Mouse (Mus musculus): ENCODE data around the gene Tulp2. TPM values are rescaled to one million over a fixed set of nuclear protein-coding genes. Genes with fewer than 3 reads are reported as not detected.
A peak's percentile ranks its signal among the peaks of the same experiment; 100 is the strongest.
"Not testable (repeated sequence)": the region's sequence is repeated elsewhere in the genome, so short reads cannot be mapped to it uniquely, and the experiment has no call there.

The Tulp2 gene
- polyA plus RNA-seq, 1 experiment = 0.20 TPM

DNA sequence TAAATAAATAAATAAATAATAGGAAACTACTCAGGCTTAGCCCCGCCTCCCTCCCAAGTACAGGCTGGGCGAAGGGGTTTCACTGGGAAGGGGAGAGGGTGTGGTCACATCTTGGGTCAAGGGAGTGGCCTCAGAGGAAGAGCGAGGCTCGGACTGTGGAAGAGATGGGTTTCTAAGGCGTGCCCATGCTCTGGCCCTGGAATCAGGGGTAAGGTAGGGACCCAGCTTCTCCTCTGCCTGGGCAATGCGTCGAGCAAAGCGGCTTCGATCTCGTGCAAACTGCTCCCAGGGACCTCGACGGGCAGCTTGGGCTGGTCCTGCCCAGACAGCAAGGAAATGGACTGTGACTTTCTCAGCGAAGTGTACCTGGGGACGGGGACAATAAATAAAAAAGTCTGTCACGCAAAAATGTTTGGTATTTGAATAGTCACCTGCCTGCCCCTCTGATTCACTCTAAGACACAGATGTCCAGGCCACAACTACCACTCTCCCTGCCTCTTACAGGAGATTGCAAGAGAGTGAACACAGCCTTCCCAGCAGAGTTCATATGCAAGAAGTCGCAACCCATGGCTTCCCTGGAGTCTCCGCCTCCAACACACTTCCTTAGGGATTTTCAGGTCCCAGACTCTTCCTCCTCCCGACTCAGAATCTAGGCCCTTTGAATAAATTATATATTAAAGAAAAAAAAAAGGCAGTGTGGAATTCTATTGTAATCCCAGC lies 41.4 kb downstream of the Tulp2 start:
- 47% methylated on average over 18 of the region's 18 CpGs for WGBS
- peak; percentile 35 for DNase-seq
- TF ChIP-seq POLR2A (IDR thresholded peaks at IDR 0.05; ENCODE audit: low read depth, low read length) (no peak), CTCF (conservative IDR thresholded peaks at IDR 0.05; ENCODE audit: insufficient read depth, insufficient read length, low read depth, low read length) (no peak)
- Histone ChIP-seq H3K36me3 (ENCODE audit: control insufficient read depth, insufficient read depth, low read length) (peaks cover 2% of the 10 kb centered on the region; the same call in 1 of the 2 replicates), H3K27ac (ENCODE audit: insufficient read depth, low read depth, low read length) (peak overlapping the region; percentile 62), H3K27me3 (replicated peaks; ENCODE audit: control insufficient read depth, insufficient read depth, low read length) (no peaks in the 10 kb centered on the region), H3K4me3 (ENCODE audit: insufficient read depth, low read depth, low read length) (peak overlapping the region; percentile 20; the same call in 1 of the 2 replicates), H3K4me1 (ENCODE audit: control insufficient read depth, insufficient read depth, low read length) (peaks cover 20% of the 10 kb centered on the region)

DNA sequence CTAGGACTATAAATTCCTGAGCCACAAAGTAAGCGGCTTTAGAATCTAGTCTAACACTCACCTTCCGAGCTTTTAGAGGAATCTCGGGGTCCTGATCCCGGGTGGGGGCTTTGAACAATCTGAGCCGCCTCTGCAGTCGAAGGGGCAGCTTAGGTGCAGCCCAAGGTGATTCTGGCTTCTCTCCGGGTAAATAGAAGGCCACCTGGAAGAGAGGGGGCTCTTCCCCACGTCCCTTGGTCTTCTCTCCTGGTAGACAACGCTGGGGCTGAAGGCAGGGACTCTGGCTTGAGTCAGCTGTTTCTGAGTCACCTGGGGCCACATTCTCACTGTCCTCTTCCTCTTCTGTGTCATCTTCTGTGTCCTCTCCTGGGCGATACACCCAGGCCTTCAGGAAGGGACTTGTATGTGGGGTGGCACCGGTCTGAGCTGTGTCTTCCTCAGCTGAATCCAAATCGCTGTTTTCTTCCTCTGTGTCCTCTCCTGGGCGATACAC lies 42.0 kb downstream of the Tulp2 start:
- no peak overlapping the region; the same call in 1 of the 2 replicates for H3K27ac ChIP-seq (ENCODE audit: insufficient read depth, low read depth, low read length)
- H3K4me1 ChIP-seq (ENCODE audit: control insufficient read depth, insufficient read depth, low read length) = peaks cover 20% of the 10 kb centered on the region
- TF ChIP-seq POLR2A (IDR thresholded peaks at IDR 0.05; ENCODE audit: low read depth, low read length) (no peak), CTCF (conservative IDR thresholded peaks at IDR 0.05; ENCODE audit: insufficient read depth, insufficient read length, low read depth, low read length) (no peak)
- no peaks in the 10 kb centered on the region for H3K27me3 ChIP-seq (replicated peaks; ENCODE audit: control insufficient read depth, insufficient read depth, low read length)
- H3K4me3 ChIP-seq (ENCODE audit: insufficient read depth, low read depth, low read length) = 0 out of 2 replicates have a peak overlapping the region, but pooled peaks have one; percentile 2
- no peak for DNase-seq
- peaks cover 2% of the 10 kb centered on the region; the same call in 1 of the 2 replicates for H3K36me3 ChIP-seq (ENCODE audit: control insufficient read depth, insufficient read depth, low read length)
- 63% methylated on average over 13 of the region's 13 CpGs for WGBS

DNA sequence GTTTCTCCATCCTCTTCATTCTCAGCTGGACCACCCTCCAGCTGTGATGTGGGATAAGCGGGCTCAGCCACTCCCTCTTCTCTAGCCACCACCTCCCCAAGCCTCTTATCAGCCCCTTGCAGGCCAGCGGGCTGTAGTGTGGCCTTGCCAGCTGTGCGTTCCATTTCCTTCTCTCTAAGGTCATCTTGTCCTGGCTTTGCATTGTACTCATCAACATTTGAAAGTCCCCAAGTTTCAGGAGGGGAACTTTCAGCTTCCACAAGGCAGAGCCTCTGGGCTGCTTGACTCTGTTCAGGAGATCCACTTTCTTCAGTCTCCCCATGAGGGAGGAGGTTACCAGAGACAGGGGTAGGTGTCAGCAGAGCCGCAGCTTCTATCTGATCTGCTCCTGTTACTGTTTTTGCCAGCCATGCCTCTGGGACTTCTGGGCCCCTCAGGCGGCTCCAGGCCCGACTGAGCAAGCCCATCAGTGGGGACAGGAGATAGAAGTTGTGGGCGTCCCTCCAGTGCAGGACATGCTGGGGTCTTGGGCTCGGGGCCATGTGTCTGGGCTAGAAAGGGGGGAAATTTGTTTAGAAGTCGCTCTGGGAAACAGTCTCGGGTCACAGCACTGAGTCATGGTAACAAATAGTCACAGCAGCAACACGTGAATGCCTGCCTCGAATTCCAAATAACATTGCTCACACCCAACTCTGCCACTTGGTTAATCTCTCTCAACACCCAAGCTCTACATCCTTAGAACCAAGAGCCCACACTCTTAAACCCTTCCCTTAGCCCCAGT lies 43.4 kb downstream of the Tulp2 start:
- peak overlapping the region; percentile 95 for H3K27ac ChIP-seq (ENCODE audit: insufficient read depth, low read depth, low read length)
- 24% methylated on average over 12 of the region's 12 CpGs for WGBS
- TF ChIP-seq POLR2A (IDR thresholded peaks at IDR 0.05; ENCODE audit: low read depth, low read length) = no peak
- TF ChIP-seq CTCF (conservative IDR thresholded peaks at IDR 0.05; ENCODE audit: insufficient read depth, insufficient read length, low read depth, low read length) = no peak
- H3K36me3 ChIP-seq (ENCODE audit: control insufficient read depth, insufficient read depth, low read length) = peaks cover 2% of the 10 kb centered on the region; the same call in 1 of the 2 replicates
- H3K4me3 ChIP-seq (ENCODE audit: insufficient read depth, low read depth, low read length) = peak overlapping the region; percentile 80
- peak; percentile 55 for DNase-seq
- H3K4me1 ChIP-seq (ENCODE audit: control insufficient read depth, insufficient read depth, low read length) = peaks cover 20% of the 10 kb centered on the region
- no peaks in the 10 kb centered on the region for H3K27me3 ChIP-seq (replicated peaks; ENCODE audit: control insufficient read depth, insufficient read depth, low read length)

DNA sequence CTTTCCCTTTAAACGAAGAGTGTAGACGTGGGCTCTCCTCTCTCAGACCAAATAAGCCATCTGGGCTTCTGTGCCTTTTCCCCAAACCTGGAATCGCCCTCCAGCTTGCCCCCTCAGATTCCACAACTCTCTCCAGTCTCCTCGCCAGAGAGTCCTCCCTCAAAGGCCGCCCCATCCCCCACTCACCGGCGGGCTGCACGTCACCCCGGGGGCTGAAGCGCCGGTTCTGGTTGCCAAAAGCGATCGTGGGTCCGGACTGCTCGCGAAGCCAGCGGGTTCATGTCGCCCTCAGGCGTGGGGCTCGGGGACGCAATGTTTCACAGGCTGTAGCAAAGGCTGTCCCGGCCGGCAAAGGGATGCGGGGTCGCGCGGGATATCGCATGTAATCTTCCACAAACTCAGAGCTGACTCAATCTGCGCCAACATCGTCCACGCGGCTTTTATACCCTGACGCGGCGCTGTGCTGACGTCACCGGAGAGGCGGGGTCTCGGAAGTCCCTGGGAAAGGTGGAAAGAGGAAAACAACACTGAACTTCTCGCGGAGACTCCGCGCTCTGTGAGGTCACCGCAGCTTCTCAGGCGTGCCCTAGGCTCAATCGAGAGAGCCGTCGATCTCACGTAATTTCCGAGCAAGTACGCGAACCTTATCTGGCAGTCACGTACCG lies 44.3 kb downstream of the Tulp2 start, which contains the start of the genes Ppp1r15a and Plekha4:
Gene Ppp1r15a (minus strand): TSS at position 460 of the 665 bp plus-strand sequence.
Gene Plekha4 (plus strand): TSS at position 522 of the 665 bp plus-strand sequence.
- under 1% methylated on average over 54 of the region's 54 CpGs for WGBS
- peaks cover 2% of the 10 kb centered on the region; the same call in 1 of the 2 replicates for H3K36me3 ChIP-seq (ENCODE audit: control insufficient read depth, insufficient read depth, low read length)
- peak within 1 kb of the TSS; percentile 80 for H3K4me3 ChIP-seq (ENCODE audit: insufficient read depth, low read depth, low read length)
- TF ChIP-seq POLR2A (IDR thresholded peaks at IDR 0.05; ENCODE audit: low read depth, low read length) (peak; percentile 96), CTCF (conservative IDR thresholded peaks at IDR 0.05; ENCODE audit: insufficient read depth, insufficient read length, low read depth, low read length) (no peak)
- peak within 1 kb of the TSS; percentile 95 for H3K27ac ChIP-seq (ENCODE audit: insufficient read depth, low read depth, low read length)
- peaks cover 20% of the 10 kb centered on the region for H3K4me1 ChIP-seq (ENCODE audit: control insufficient read depth, insufficient read depth, low read length)
- no peaks in the 10 kb centered on the region for H3K27me3 ChIP-seq (replicated peaks; ENCODE audit: control insufficient read depth, insufficient read depth, low read length)
- peak; percentile 97 for DNase-seq

DNA sequence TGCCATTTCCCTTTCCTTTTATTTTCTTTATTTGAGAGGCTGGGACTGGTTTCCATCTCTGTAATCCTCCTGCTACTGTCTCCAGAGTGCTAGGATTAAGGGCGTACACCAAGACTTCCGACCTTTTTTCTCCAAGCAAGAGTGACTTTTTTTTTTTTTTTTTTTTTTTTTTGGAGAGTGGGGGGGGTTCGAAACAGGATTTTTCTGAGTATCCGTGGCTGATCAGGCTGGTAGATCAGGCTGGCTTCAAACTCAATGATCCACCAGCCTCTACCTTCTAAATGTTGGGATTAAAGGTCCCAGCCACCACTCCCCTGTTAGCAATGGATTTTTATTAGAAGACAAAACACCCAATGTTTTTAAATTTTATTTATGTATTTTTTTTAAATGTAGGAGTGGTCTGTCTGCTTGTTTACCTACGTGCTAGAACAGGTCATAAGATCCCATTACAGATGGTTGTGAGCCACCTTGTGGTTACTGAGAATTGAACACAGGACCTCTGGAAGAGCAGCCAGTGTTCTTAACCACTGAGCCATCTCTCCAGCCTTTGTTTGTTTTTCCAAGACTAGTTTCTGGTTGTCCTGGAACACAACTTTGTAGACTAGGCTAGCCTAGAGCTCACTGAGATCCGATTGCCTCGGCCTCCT lies 44.9 kb downstream of the Tulp2 start:
- peaks cover 20% of the 10 kb centered on the region for H3K4me1 ChIP-seq (ENCODE audit: control insufficient read depth, insufficient read depth, low read length)
- TF ChIP-seq CTCF (conservative IDR thresholded peaks at IDR 0.05; ENCODE audit: insufficient read depth, insufficient read length, low read depth, low read length) (0 out of 2 replicates have a peak, but pooled peaks have one; percentile 5), POLR2A (IDR thresholded peaks at IDR 0.05; ENCODE audit: low read depth, low read length) (no peak)
- peak overlapping the region; percentile 91 for H3K27ac ChIP-seq (ENCODE audit: insufficient read depth, low read depth, low read length)
- DNase-seq = peak; percentile 72
- peaks cover 2% of the 10 kb centered on the region; the same call in 1 of the 2 replicates for H3K36me3 ChIP-seq (ENCODE audit: control insufficient read depth, insufficient read depth, low read length)
- H3K27me3 ChIP-seq (replicated peaks; ENCODE audit: control insufficient read depth, insufficient read depth, low read length) = no peaks in the 10 kb centered on the region
- peak overlapping the region; percentile 80 for H3K4me3 ChIP-seq (ENCODE audit: insufficient read depth, low read depth, low read length)
- 24% methylated on average over 7 of the region's 7 CpGs for WGBS

DNA sequence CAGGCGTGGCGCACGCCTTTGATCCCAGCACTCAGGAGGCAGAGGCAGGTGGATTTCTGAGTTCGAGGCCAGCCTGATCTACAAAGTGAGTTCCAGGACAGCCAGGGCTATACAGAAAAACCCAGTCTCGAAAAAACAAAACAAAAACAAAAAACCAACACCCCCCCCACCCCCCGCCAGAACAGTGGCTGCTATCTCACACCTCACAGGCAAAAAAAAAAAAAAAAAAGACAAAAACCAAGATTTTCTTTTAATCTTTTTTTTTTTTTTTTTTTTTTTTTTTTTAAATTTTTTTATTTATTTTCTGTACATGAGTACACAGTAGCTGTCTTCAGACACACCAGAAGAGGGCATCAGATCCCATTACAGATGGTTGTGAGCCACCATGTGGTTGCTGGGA lies 45.5 kb downstream of the Tulp2 start:
- 91% methylated on average over 6 of the region's 6 CpGs for WGBS
- H3K27me3 ChIP-seq (replicated peaks; ENCODE audit: control insufficient read depth, insufficient read depth, low read length); H3K27ac ChIP-seq (ENCODE audit: insufficient read depth, low read depth, low read length); H3K36me3 ChIP-seq (ENCODE audit: control insufficient read depth, insufficient read depth, low read length); DNase-seq; H3K4me3 ChIP-seq (ENCODE audit: insufficient read depth, low read depth, low read length): not testable (repeated sequence)
- peaks cover 18% of the 10 kb centered on the region for H3K4me1 ChIP-seq (ENCODE audit: control insufficient read depth, insufficient read depth, low read length)
